Mouse (Mus musculus) testis, postnatal 10 days (tissue): ENCODE results near the gene Carmil1.

Source experiments
- DNase-seq: peaks from one replicate; pipeline ENCODE4 v3.0.0; 2021; ENCODE audit warnings: low spot score

Gene Carmil1

DNA sequence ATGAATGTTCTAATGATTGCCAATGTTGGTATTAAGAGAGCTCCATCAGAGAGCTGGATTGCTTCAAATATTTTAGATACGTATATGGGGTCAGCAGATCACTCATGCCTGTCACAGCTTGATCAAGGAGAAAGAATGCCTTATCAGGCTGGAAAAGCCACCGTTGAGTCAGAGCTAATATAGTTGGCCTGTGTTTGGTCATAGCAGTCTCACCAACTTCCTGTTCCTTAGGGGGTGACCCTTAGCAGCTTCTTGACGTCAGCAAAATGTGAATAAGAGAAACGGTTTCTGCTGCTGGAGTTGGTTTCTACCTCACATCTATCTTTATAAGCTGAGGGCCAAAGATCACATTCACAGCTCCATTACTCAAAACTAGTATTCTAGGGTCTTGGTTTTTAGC lies 176.6 kb downstream of the Carmil1 start:
- DNase-seq, result no peak

DNA sequence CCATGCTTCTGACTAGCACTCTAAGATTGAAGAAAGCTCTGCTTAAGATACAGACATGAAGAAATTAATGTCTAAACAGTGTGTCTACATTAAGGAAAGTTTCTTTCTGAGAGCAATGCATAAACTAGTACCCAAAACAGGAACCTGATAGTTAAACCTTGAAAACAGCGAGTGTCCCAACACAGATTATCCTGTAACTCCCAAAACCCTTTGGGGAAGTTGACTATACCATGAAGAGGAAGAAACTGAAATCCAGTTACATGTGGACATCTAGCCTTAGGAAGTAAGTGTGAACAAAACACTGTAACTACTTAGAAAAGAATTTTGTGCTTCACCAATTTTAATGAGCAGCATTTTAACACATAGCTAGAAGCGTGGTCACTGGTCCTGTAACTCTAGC lies 177.4 kb downstream of the Carmil1 start:
- DNase-seq, result no peak

DNA sequence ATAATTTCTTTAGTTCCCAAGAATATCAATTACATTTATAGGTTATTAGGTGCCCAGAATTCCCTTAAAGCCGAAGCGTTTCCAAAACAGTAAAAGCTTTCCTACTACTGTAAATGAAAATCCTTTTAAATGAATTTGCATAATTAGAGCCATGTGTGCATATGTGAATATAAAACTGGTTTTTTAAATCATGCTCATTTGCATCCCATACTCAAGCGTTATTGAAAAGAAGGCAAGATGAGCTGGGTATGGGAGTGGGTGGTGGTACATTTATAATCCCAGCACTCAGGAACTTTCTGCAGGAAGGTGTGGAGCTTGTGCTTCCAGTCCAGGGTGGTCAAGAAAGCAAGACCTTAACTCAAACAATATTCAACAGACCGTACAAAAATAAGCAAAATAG lies 178.3 kb downstream of the Carmil1 start:
- no peak for DNase-seq

DNA sequence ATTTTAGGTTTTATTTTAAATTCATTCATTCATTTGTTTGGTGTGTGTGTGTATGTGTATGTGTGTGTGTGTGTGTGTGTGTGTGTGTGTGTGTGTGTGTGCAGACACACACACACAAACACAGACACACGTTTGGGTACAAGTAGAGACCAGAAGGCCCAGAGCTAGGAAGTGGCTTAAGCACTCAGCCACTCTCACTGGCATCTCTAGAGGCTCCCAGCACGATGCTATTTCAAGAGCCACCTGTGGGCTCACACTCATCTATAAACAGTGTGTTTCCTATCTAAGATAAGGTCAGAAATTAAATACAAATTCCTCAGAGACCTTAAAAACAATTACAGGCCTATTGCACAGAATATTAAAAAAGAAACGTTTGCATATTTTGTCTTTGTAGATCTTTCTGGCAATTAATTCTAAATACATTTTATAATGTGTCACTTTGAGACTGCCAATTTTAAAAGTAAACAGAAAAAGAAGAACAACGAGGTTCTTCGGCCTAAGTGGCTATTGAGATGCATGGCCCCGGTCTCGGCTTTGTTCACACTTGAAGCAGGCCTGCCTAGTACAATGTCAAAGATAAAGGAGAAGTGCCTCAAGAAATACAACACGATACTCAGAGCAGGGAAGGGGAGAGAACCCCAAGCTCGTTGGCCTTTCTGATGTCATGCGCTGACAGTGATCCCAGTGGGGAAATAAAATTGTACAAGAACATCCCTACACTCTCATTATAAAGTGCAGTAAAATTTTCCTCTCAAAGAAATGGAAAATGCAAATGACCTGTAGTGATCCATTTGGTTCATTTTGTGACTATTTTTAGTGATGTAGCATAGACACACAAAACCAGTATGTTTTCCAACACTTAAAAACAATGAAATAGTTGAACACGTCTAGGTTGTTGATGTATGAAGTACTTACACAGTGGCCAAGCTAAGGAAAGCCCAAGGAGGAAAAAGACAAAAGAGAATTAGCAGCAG lies 179.2 kb downstream of the Carmil1 start:
- no peak for DNase-seq

DNA sequence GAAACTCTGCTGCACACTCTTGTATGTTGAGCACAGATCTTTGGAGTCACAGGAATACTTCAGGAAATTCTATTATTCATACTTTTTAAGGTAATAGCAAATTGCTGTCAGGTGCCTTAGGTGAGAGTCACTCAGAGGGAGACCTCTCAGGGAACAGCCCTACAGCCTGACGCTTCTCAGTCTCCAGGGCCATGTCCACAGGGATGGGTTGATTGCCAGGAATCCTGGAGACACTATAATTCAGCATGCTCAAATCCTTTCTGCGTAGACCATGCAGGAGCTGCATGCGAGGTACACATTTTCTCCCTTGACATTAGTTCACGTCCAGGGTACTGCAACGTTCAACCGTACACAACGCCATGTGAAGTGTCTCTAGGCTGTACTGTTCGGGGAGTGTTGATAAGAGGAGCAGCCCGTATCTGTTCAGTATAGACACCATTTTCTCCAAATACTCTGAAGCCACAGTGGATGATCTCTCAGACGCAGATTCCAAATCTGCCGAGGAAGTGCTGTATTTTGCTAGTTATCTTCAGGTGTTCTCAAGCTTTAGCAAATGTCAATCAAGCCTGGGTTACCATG lies 180.0 kb downstream of the Carmil1 start:
- DNase-seq, result no peak

DNA sequence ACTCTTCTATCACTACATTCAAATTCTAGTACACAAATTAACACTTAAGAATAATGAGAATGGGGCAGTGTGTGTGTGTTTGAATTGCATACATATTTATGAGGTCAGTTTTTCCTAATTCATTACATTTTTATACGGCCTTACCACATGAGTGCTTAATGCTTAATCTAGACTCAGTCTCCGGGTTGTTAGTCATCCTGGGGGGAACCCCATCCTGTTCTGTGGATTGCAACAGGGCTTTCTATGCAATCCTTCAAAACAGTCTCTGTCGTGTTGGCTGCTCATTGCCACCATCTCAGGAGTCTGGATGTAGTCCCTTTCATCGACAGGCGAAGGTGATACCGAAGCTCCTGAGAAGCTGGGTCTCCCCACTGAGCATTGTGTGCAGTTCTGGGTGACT lies 184.0 kb downstream of the Carmil1 start:
- DNase-seq, result no peak

DNA sequence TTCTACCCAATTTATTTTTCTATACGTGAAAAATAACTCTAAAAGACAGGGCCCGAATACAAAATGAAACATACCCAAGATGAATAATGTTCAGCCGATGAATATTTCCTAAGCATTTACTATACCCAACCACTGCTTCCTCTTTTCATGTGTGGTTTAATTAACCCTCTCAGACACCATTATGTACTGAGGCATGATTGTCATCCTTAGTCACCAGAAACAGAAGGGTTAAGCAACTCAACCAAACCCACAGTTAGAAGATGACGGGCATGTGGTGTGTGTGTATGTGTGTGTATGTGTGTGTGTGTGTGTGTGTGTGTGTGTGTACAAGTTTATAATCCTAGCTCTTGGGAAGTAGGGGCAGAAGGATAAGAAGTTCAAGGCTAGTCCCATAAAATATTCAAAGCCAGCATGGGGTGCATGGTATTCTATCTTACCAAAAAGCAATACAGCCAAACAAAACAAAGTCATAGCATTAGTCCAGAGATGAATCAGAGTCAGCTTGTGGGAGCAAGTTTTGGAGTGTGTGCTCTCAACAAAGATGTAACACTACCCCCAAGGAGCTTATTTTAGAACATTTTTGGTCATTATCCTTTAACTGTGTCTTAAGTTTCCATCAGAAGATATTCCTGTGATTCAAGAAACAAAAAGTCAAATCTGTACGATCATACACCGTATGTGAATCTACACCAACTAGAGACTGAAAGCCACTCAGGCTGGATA lies 185.6 kb downstream of the Carmil1 start:
- no peak for DNase-seq

DNA sequence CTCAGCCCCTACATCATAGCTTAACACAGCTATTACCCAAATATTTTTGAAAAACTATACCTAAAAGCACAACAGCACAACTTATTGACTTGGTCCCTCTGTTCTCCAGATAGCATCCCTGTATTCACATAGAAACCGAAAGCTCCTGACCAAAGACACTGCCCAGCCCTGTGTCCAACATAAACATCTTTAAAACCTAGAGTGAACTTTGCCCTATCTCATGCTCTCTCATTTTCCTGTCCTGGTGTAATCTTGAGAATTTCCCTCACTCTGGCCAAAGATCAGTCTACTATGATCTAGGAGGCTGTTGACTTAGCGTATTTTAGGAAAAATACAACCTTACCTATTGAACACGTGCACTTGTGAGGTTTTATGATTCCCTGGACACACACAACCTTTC lies 187.5 kb downstream of the Carmil1 start:
- no peak for DNase-seq

DNA sequence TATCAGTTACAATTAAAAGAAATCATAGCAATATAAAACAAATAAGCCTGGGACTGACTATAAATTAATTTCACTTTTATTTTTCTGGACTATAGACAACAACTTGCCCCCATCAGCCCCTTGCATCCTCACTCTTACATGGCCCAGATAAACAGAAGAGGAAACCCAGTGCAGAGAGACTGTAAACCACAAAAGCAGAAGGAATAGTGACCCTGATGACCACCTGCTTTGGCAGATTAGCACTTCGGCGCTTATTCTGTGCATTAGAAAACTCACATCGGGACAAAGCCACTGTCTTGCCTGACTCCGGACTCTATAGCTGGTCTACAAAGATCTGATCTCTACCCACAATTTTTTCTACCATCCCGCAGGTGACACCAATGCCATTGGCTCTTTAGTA lies 188.5 kb downstream of the Carmil1 start:
- no peak for DNase-seq

DNA sequence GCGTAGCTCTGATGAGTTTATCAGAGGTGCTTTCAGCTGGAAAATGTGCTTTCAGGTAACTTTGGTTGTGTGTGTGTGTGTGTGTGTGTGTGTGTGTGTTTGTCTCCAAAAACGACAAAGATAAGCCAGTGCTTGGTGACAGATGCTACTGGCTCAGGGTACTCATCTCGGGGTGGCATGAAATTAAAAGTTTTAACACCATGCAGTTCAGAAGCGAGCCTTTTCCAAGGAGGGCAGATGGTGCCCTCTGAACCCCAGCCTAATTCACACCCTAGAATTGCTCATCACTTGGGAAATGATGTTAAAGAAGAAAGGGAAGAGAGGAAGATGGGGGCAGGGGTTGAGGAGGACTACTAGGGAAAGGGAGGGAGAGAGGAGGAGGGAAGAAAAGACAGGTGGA lies 198.4 kb downstream of the Carmil1 start:
- no peak for DNase-seq

DNA sequence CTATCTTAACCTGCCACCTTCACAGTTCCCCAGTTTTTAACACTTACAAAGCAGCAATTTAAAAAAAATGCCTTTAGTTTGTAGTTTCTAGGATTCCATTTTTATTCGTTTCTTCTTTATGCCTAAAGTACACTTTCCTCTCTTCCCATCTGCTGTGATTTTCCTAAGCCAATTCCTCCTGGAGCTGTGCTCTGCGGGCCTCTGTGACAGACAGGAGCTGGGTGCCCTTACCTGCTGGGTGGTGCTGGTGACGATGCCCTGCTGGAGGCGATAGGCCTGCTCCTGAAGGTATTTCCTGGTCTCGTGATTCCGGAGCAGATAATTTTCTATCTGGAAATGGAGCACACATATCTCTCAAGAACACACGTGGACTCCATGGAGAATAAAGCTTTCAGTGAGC lies 198.9 kb downstream of the Carmil1 start:
- no peak for DNase-seq

DNA sequence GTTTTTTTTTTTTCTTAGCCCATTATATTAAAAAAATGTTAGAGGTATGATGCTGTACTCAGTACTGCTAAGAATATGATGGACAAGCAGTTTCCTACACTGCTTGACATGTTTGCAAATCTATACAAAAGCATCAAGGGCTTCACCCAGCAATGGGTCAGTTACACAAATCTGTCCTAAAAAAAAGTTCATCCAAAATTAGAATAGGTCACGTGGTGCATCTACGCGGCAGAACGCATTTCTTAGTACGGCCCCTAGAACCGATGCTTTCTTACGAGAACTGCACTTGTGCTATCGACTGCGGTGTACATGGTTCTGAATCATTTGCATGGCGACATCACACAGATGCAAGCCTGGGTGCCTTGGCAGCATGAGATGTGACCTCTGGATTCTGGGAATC lies 208.0 kb downstream of the Carmil1 start:
- DNase-seq, result no peak

DNA sequence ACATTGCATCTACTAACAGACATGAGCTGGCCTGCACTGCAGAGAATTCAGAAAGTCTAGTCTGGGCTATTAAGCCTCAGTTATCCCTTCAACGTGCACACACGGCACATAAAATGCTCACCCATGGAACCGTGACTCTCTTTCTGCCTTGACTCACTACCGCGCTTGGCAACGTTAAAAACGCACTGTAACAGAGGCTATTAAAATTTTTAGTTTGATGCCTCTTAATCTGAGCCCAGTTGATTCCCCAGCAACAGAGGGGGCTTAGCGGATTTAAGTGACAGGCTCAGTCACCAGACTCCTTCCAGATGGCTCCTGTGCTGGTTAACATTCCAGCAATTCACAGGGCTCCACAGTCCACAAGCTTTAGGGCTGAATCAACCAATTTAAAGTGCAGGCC lies 213.0 kb downstream of the Carmil1 start:
- DNase-seq, result no peak

DNA sequence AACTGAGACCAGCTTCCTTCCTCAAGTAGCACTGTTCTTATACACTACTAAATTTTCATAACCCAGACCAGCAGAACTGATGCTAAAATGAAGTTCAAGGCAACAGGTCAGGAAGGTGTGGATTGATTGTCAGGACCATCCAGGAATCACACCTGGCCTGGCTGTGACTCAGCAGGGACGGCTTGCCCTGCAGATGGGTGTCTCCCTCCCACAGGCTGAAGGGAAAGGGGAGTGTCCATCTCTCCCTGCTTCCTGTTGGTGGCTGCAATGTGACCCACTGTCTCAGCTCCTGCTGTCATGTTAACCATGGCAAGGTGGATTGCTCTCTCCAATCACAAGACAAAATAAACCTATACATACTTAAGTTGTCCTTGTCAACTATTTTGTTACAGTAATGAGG lies 215.1 kb downstream of the Carmil1 start:
- no peak for DNase-seq

DNA sequence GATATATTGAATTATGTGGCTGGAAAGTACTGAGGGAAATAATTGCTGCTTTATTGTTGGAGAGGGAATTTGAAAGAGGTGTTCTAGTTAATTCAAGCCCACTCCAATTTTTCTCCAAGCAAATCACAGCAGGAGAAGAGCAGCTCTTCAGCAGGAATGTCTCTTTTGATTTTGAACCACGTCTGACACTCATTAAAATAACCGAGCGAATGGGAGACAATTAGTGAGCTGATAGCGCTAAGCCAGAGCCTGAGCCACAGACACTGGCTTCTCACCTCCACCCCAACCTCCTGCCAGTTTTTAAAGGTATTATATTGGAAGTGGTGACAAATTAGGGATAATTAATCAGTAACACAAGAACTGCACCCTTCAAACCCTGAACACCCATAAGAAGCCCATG lies 217.8 kb downstream of the Carmil1 start:
- DNase-seq, result no peak

DNA sequence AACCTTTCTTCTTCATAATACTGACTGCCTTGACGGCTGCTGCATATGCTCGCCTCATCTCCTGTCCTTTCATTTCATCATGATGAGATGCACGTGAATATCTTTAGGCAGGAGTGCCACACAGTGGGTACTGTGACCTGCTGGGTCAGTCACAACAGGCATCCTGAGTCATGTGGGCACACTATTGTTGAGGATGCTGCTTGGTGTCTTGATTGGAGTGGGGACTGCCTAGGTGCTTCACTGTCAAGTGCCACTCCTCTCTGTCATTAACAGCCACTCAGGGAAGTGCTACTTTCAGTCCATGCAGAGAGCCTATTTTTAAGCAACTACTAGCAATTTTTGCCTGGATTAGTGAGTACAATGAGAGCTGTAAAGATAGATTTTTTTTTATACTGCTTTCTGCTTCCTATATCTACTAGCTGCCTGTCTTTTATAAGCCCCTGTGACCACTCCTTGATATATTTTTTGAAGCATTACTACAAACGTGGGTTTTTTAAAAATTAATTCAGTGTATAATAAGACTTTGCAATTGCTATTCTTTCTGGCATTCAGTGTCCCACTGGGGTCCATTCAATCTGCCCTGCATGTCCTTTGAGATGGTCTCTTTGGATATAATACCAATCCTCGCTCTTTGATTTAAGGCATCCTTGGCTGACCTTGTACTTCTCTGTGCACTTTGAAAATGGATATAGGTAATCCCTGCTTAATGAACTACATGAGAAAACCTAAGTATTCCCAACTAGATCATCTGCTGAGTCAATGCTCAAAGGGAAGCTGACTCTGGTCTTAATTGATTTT lies 225.3 kb downstream of the Carmil1 start:
- DNase-seq, result no peak

DNA sequence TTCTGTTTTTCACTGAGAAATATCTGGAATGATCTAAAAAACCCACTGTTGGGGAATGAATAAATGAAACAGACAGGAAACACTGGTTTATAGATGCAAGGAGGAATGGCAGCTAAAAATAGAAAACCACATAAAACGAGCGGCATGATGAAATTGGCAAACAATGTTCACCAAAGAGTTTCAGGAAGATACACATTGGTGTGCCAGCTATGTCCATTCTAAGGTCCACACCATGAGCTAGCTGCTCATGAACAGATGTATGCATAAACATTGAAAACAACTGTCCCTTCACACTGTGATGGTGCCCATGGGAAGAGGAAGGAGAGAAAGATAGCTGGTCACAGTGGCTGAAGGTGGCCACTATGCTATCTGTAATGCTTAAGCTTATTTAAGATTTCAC lies 229.1 kb downstream of the Carmil1 start:
- no peak for DNase-seq

DNA sequence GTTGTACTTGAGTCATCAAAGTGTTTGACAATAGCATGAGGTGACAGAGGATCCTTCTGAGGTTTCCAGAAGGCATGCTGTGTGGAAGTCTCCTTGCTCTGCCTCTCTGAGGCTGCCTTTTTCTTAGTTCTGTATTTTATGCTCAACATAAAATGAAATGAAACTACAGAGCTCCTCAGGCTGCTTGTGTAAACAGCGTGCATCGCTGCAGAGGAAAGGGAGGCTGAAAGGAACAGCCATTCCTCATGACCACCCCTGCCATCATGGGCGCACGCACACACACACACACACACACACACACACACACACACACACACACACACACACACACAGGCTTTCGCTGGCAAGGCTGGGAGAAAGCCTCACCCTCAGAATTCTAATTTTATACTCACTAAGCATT lies 230.3 kb downstream of the Carmil1 start:
- DNase-seq, result no peak

DNA sequence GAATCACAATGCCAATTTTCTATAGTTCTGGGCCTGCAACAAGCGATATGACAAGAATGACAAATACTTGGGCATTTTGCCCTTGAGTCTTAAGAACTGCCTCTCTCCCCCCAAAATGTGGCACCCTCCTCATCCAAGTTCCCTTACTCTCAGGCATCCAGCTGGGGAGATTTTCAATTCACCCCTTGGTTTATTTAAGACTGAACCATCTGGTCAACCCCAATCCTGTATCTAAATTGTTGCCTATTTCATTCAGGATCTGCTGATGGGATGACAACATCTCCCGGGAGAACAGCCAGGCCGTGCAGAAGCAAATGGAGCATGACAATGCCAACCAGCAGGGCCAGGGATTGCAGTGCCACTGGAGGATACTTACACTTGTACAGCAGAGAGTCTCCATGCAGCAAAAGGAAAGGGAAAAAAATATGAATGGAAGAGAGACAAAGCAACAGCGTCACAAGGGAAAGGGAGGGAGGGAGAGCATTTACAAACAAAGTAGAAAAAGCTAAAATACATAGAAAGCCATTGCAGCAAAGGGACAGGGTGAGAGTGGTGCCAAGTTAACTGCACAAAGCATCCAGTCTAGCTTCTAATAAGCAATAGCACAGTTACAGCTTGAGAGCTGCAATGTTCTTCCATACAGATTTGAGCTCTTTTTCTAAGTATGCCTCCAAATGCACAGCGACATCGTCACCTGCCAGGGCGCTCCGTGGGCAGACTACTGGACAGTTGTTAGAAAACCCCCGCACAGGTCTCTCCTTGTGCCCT lies 231.1 kb downstream of the Carmil1 start:
- no peak for DNase-seq

DNA sequence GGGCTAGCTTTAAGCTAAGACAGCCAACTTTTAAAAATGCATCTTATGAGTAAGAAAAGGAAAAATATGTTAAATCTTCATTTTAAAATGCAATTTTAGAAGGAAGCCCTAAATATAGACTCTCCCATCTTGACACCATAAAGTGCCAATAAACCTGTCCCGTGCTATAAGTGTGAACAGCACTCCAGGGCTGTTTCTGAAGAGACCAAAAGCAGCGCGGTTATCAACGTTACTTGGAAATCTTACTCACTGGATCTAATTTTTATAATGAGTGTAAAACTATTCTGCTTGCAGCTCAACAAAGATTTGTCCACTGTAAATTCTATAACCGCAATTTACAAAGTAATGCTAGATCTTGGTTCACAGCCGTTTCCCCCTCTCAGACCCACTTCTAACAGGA lies 232.0 kb downstream of the Carmil1 start:
- DNase-seq, result no peak

DNA sequence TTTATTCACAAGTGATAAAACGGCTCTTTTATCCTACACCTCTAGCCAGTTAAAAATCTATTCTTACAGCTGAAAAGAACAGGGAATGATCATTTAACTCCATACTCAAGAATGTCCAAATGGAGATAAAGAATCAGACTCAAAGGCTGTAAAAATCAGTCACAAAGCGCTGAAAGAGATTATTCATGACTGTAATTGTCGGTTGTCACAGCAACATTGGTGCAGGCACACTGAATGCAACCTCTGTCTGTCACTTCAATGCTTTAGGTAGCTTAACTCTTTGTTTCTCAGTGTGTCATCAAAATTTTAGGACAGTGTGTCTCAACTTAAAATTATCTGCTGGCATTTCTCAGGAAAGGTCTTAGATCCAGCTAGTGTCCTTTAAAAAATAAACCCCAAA lies 235.3 kb downstream of the Carmil1 start:
- DNase-seq, result no peak

DNA sequence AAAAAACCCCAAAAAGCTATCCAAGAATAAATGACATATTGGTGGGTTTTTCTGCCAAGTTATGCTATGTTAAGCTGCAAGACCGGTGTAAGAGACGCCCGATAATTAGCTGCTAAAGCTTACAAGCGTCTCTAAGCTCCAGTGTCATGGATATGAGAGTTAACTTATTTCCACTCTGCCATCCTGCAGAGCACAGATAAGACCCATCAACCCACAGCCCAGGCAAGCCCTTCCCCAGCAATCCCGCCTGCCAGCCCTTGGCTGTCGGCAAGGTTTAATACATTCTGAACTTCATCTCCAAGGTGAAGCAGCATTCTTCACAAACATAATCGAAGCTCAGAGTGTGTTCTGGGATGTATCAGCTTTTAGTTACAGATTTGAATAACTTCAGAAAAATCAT lies 240.4 kb downstream of the Carmil1 start:
- DNase-seq, result no peak
